27 mouse cellular contexts compared by ENCODE assay signal in genomic region chr11:100164392-100164791, GRCm38 (mm10). TPM values are rescaled to one million over a fixed set of nuclear protein-coding genes. Genes with fewer than 3 reads are reported as not detected.
DNase-seq lines count a peak whose midpoint lies in the region; ATAC-seq and TF ChIP-seq lines count a peak whose summit lies in the region.
"Had no signal": no experiment of that assay in that cellular context is flagged by ENCODE, and none has a peak within 500 bp of the region (broad histone marks: within the 10 kb centered on the region; RNA-seq: fewer than 3 reads in every experiment).

No protein-coding gene starts in this region.

- no peak for TF ChIP-seq CTCF in stomach, postnatal 0 days (IDR thresholded peaks at IDR 0.05; ENCODE audit: low read depth)

- peak; percentile 24 for DNase-seq in kidney, adult 11 months
- peak; percentile 28 to 41 for DNase-seq in kidney, adult 8-10 months
- no peak for DNase-seq in limb, embryonic 10.5 days (ENCODE audit: low spot score)
- DNase-seq in stomach, postnatal 0 days (ENCODE audit: low spot score): no peak
- DNase-seq in heart, adult 8-10 months (ENCODE audit: low spot score): no peak
- DNase-seq: adrenal gland, postnatal 25 days; cerebellum, adult 8-10 months; cerebellum, postnatal 36 days; gastrocnemius, postnatal 25 days; heart, adult 18-20 months; heart, postnatal 14 days; left cerebral cortex, postnatal 4 days; thymus, postnatal 25 days had no signal

- ATAC-seq in kidney, embryonic 14.5 days (ENCODE audit: low FRiP score, low TSS enrichment): no peak
- ATAC-seq in stomach, postnatal 0 days (ENCODE audit: low FRiP score, low TSS enrichment): no peak
- no peak for ATAC-seq in midbrain, embryonic 13.5 days
- ATAC-seq: forebrain, embryonic 15.5 days had no signal

- no peak overlapping the region for H3K9ac ChIP-seq in kidney, embryonic 14.5 days (ENCODE audit: low read depth, low read length)
- no peak overlapping the region for H3K9ac ChIP-seq in stomach, postnatal 0 days (ENCODE audit: low read length)
- no peak overlapping the region for H3K9ac ChIP-seq in midbrain, embryonic 13.5 days (replicated peaks)
- H3K9ac ChIP-seq: forebrain, embryonic 15.5 days; heart, embryonic 13.5 days; neural tube, embryonic 15.5 days had no signal

- H3K36me3 ChIP-seq in kidney, embryonic 14.5 days (ENCODE audit: control insufficient read depth, insufficient read depth, low read length): no peaks in the 10 kb centered on the region
- H3K36me3 ChIP-seq in limb, embryonic 10.5 days: no peaks in the 10 kb centered on the region
- H3K36me3 ChIP-seq in stomach, postnatal 0 days (ENCODE audit: control insufficient read depth, insufficient read depth, low read length): no peaks in the 10 kb centered on the region
- no peaks in the 10 kb centered on the region for H3K36me3 ChIP-seq in midbrain, embryonic 13.5 days
- H3K36me3 ChIP-seq: forebrain, embryonic 15.5 days; heart, embryonic 13.5 days; midbrain, embryonic 10.5 days; neural tube, embryonic 15.5 days had no signal

- no peaks in the 10 kb centered on the region for H3K9me3 ChIP-seq in kidney, embryonic 14.5 days (ENCODE audit: control insufficient read depth, low read length)
- no peaks in the 10 kb centered on the region for H3K9me3 ChIP-seq in limb, embryonic 10.5 days (replicated peaks)
- H3K9me3 ChIP-seq in stomach, postnatal 0 days (ENCODE audit: control insufficient read depth, low read length): no peaks in the 10 kb centered on the region
- H3K9me3 ChIP-seq in midbrain, embryonic 13.5 days: no peaks in the 10 kb centered on the region
- H3K9me3 ChIP-seq: forebrain, embryonic 15.5 days; heart, embryonic 13.5 days; midbrain, embryonic 10.5 days; neural tube, embryonic 15.5 days had no signal

- 40% methylated on average over 7 of the region's 7 CpGs for WGBS in kidney, embryonic 14.5 days
- 61% methylated on average over 7 of the region's 7 CpGs for WGBS in limb, embryonic 10.5 days
- 29% methylated on average over 7 of the region's 7 CpGs for WGBS in stomach, postnatal 0 days
- WGBS in midbrain, embryonic 13.5 days: 70% methylated on average over 7 of the region's 7 CpGs

- H3K4me3 ChIP-seq in kidney, embryonic 14.5 days (ENCODE audit: low read length): no peak overlapping the region
- H3K4me3 ChIP-seq in limb, embryonic 10.5 days: no peak overlapping the region
- H3K4me3 ChIP-seq in stomach, postnatal 0 days (ENCODE audit: low read depth, low read length): no peak overlapping the region
- no peak overlapping the region for H3K4me3 ChIP-seq in midbrain, embryonic 13.5 days (replicated peaks)
- H3K4me3 ChIP-seq: forebrain, embryonic 15.5 days; heart, embryonic 13.5 days; midbrain, embryonic 10.5 days; neural tube, embryonic 15.5 days had no signal

- no peak overlapping the region for H3K4me2 ChIP-seq in kidney, embryonic 14.5 days (replicated peaks; ENCODE audit: low read depth, low read length)
- no peak overlapping the region for H3K4me2 ChIP-seq in stomach, postnatal 0 days (replicated peaks; ENCODE audit: low read depth)
- no peak overlapping the region for H3K4me2 ChIP-seq in midbrain, embryonic 13.5 days (replicated peaks)
- H3K4me2 ChIP-seq: forebrain, embryonic 15.5 days; heart, embryonic 13.5 days; neural tube, embryonic 15.5 days had no signal

- no peaks in the 10 kb centered on the region for H3K27me3 ChIP-seq in kidney, embryonic 14.5 days (ENCODE audit: control insufficient read depth, insufficient read depth, low read length)
- H3K27me3 ChIP-seq in limb, embryonic 10.5 days (ENCODE audit: low read depth, poor library complexity, severe bottlenecking): no peaks in the 10 kb centered on the region
- no peaks in the 10 kb centered on the region for H3K27me3 ChIP-seq in stomach, postnatal 0 days (ENCODE audit: control insufficient read depth, insufficient read depth, low read length)
- no peaks in the 10 kb centered on the region for H3K27me3 ChIP-seq in midbrain, embryonic 13.5 days
- H3K27me3 ChIP-seq: forebrain, embryonic 15.5 days; heart, embryonic 13.5 days; neural tube, embryonic 15.5 days had no signal

- H3K27ac ChIP-seq in kidney, embryonic 14.5 days (ENCODE audit: low read depth, low read length): no peak overlapping the region
- peak overlapping the region; percentile 30; the same call in 1 of the 2 replicates for H3K27ac ChIP-seq in limb, embryonic 10.5 days
- H3K27ac ChIP-seq in stomach, postnatal 0 days (replicated peaks): peak overlapping the region; percentile 56; the same call in 1 of the 2 replicates
- H3K27ac ChIP-seq in midbrain, embryonic 13.5 days: no peak overlapping the region
- H3K27ac ChIP-seq: forebrain, embryonic 15.5 days; heart, embryonic 13.5 days; midbrain, embryonic 10.5 days; neural tube, embryonic 15.5 days had no signal

- no peak for TF ChIP-seq EP300 in stomach, postnatal 0 days (optimal IDR thresholded peaks at IDR 0.05)

- peaks cover 11% of the 10 kb centered on the region; the same call in 1 of the 2 replicates for H3K4me1 ChIP-seq in kidney, embryonic 14.5 days (ENCODE audit: control insufficient read depth, insufficient read depth, low read length)
- peaks cover 25% of the 10 kb centered on the region for H3K4me1 ChIP-seq in limb, embryonic 10.5 days
- H3K4me1 ChIP-seq in stomach, postnatal 0 days (replicated peaks; ENCODE audit: control insufficient read depth, insufficient read depth): no peaks in the 10 kb centered on the region
- no peaks in the 10 kb centered on the region; the same call in 1 of the 2 replicates for H3K4me1 ChIP-seq in midbrain, embryonic 13.5 days (replicated peaks)

RNA-seq across cellular contexts. Expression of gene Krt19, which starts 15.9 kb away (rescaled TPM):
- polyA plus RNA-seq in kidney, embryonic 14.5 days (2014; fragmentation: Nextera tagmentation; extraction: Ambion mirVana): 24.2 and 31.4 TPM in 2 replicates
- polyA plus RNA-seq in limb, embryonic 10.5 days (2016; fragmentation: Nextera tagmentation; extraction: Ambion mirVana): 11.1 and 13.9 TPM in 2 replicates
- 1,512 and 1,618 TPM in 2 replicates for polyA plus RNA-seq in stomach, postnatal 0 days (2015; fragmentation: Nextera tagmentation; extraction: Ambion mirVana)
- 1 to 10 TPM; 4.6 to 9.6 (median 6.7) TPM for total RNA-seq in heart, adult 8-10 months (2022)
- polyA plus RNA-seq in midbrain, embryonic 13.5 days (2015; fragmentation: Nextera tagmentation; extraction: Ambion mirVana): 0.86 and 1.4 TPM in 2 replicates
- total RNA-seq: left cerebral cortex, adult 8-10 months had no signal

RNA-seq across cellular contexts. Expression of gene Krt9, which starts 28.7 kb away (rescaled TPM):
- not detected in 2 replicates for polyA plus RNA-seq in kidney, embryonic 14.5 days (2014; fragmentation: Nextera tagmentation; extraction: Ambion mirVana)
- polyA plus RNA-seq in limb, embryonic 10.5 days (2016; fragmentation: Nextera tagmentation; extraction: Ambion mirVana): not detected in 2 replicates
- 0.04 TPM in 1 of 2 replicates, not detected in the other for polyA plus RNA-seq in stomach, postnatal 0 days (2015; fragmentation: Nextera tagmentation; extraction: Ambion mirVana)
- total RNA-seq in heart, adult 8-10 months (2022): not detected
- polyA plus RNA-seq in midbrain, embryonic 13.5 days (2015; fragmentation: Nextera tagmentation; extraction: Ambion mirVana): not detected in 2 replicates
- total RNA-seq: adrenal gland, postnatal 25 days; gastrocnemius, postnatal 25 days; heart, adult 18-20 months; heart, postnatal 14 days; liver, adult 2 months had no signal
- polyA plus RNA-seq: embryonic facial prominence, embryonic 14.5 days; forebrain, embryonic 15.5 days; heart, embryonic 13.5 days; hindbrain, embryonic 11.5 days; liver, adult 2 months; liver, embryonic 16.5 days; lung, embryonic 16.5 days; midbrain, embryonic 10.5 days had no signal

RNA-seq across cellular contexts. Expression of gene Krt15, which starts 28.7 kb away (rescaled TPM):
- 0.96 and 1.2 TPM in 2 replicates for polyA plus RNA-seq in kidney, embryonic 14.5 days (2014; fragmentation: Nextera tagmentation; extraction: Ambion mirVana)
- 1.6 and 8.4 TPM in 2 replicates for polyA plus RNA-seq in limb, embryonic 10.5 days (2016; fragmentation: Nextera tagmentation; extraction: Ambion mirVana)
- polyA plus RNA-seq in stomach, postnatal 0 days (2015; fragmentation: Nextera tagmentation; extraction: Ambion mirVana): 758 and 921 TPM in 2 replicates
- total RNA-seq in heart, adult 8-10 months (2022): under 1 TPM in 1 of 4 experiments, not detected in 3; 0.92 TPM
- 0.41 and 0.98 TPM in 2 replicates for polyA plus RNA-seq in midbrain, embryonic 13.5 days (2015; fragmentation: Nextera tagmentation; extraction: Ambion mirVana)
- total RNA-seq: adrenal gland, postnatal 25 days; gastrocnemius, postnatal 25 days; left cerebral cortex, adult 8-10 months; left cerebral cortex, postnatal 4 days; liver, adult 2 months had no signal
- polyA plus RNA-seq: liver, adult 2 months had no signal

RNA-seq across cellular contexts. Expression of gene Krt14, which starts 43.0 kb away (rescaled TPM):
- polyA plus RNA-seq in kidney, embryonic 14.5 days (2014; fragmentation: Nextera tagmentation; extraction: Ambion mirVana): not detected in 2 replicates
- 8.0 and 32.0 TPM in 2 replicates for polyA plus RNA-seq in limb, embryonic 10.5 days (2016; fragmentation: Nextera tagmentation; extraction: Ambion mirVana)
- polyA plus RNA-seq in stomach, postnatal 0 days (2015; fragmentation: Nextera tagmentation; extraction: Ambion mirVana): 279 and 287 TPM in 2 replicates
- total RNA-seq in heart, adult 8-10 months (2022): under 1 TPM in 2 of 4 experiments, not detected in 2; 0.25 to 0.63 TPM
- polyA plus RNA-seq in midbrain, embryonic 13.5 days (2015; fragmentation: Nextera tagmentation; extraction: Ambion mirVana): 0.15 and 0.22 TPM in 2 replicates
- total RNA-seq: adrenal gland, postnatal 25 days; gastrocnemius, postnatal 25 days; heart, adult 18-20 months; left cerebral cortex, adult 8-10 months; liver, adult 2 months had no signal
- polyA plus RNA-seq: liver, adult 2 months had no signal

RNA-seq across cellular contexts. Expression of gene Krt13, which starts 43.0 kb away (rescaled TPM):
- polyA plus RNA-seq in kidney, embryonic 14.5 days (2014; fragmentation: Nextera tagmentation; extraction: Ambion mirVana): not detected in 2 replicates
- polyA plus RNA-seq in limb, embryonic 10.5 days (2016; fragmentation: Nextera tagmentation; extraction: Ambion mirVana): not detected in 2 replicates
- 2,802 and 3,195 TPM in 2 replicates for polyA plus RNA-seq in stomach, postnatal 0 days (2015; fragmentation: Nextera tagmentation; extraction: Ambion mirVana)
- not detected for total RNA-seq in heart, adult 8-10 months (2022)
- 0.22 TPM in 1 of 2 replicates, not detected in the other for polyA plus RNA-seq in midbrain, embryonic 13.5 days (2015; fragmentation: Nextera tagmentation; extraction: Ambion mirVana)
- total RNA-seq: adrenal gland, postnatal 25 days; gastrocnemius, postnatal 25 days; heart, adult 18-20 months; heart, postnatal 14 days; layer of hippocampus, postnatal 10 days; left cerebral cortex, adult 8-10 months; left cerebral cortex, postnatal 4 days; liver, adult 2 months had no signal
- polyA plus RNA-seq: brain, embryonic 14.5 days; forebrain, embryonic 15.5 days; heart, embryonic 13.5 days; hindbrain, embryonic 11.5 days; liver, adult 2 months; liver, embryonic 16.5 days; midbrain, embryonic 10.5 days had no signal

Comparison
In these comparisons a context has a peak if more than half of its experiments do, and no peak if none do; other contexts are left out.
1. DNase-seq: peak in kidney, adult 11 months (single experiment) and kidney, adult 8-10 months (2 of 2); none in limb, embryonic 10.5 days (single experiment), stomach, postnatal 0 days (single experiment) and heart, adult 8-10 months (single experiment).
2. H3K27ac ChIP-seq: peak in limb, embryonic 10.5 days (single experiment) and stomach, postnatal 0 days (single experiment); none in kidney, embryonic 14.5 days (single experiment) and midbrain, embryonic 13.5 days (single experiment).
3. RNA of gene Krt19, which starts 15.9 kb away (polyA plus RNA-seq): 1,512 to 1,618 TPM in stomach, postnatal 0 days; 24.2 to 31.4 TPM in kidney, embryonic 14.5 days, 11.1 to 13.9 TPM in limb, embryonic 10.5 days and 0.86 to 1.4 TPM in midbrain, embryonic 13.5 days; every median in the first group is over 10 times any median in the second.
4. RNA of gene Krt15, which starts 28.7 kb away (polyA plus RNA-seq): 758 to 921 TPM in stomach, postnatal 0 days; 1.6 to 8.4 TPM in limb, embryonic 10.5 days, 0.96 to 1.2 TPM in kidney, embryonic 14.5 days and 0.41 to 0.98 TPM in midbrain, embryonic 13.5 days; every median in the first group is over 10 times any median in the second.